Mouse (Mus musculus) midbrain, embryonic 16.5 days (tissue): Measurements from ENCODE around the gene Olfr155. TPM values are rescaled to one million over a fixed set of nuclear protein-coding genes. Genes with fewer than 3 reads are reported as not detected.
A peak's percentile ranks its signal among the peaks of the same experiment; 100 is the strongest.

Experiments
- ATAC-seq: fragments of 200-750 bp; cut with Nextera tagmentation; 2 replicates; pipeline ENCODE4 v1.8.0; 2017; ENCODE audit warnings: moderate TSS enrichment
- H3K27ac ChIP-seq: fragments of 300-500 bp; sonication (generic); 2 replicates; pipeline ENCODE4 v1.5.1; 2014; ENCODE audit warnings: mild to moderate bottlenecking, low read length, mixed read lengths
- H3K27me3 ChIP-seq: fragments of 300-500 bp; sonication (generic); 2 replicates; pipeline ENCODE4 v1.6.1; 2014; ENCODE audit warnings: low read depth, low read length, mixed read lengths; ENCODE audit not compliant: control insufficient read depth, insufficient read depth
- H3K36me3 ChIP-seq: fragments of 300-500 bp; sonication (generic); 2 replicates; pipeline ENCODE4 v1.6.1; 2014; ENCODE audit warnings: mild to moderate bottlenecking, low read length, moderate library complexity, mixed read lengths; ENCODE audit not compliant: control insufficient read depth, insufficient read depth
- H3K4me1 ChIP-seq: fragments of 300-500 bp; sonication (generic); 2 replicates; pipeline ENCODE4 v1.6.1; 2014; ENCODE audit warnings: mild to moderate bottlenecking, low read length, mixed read lengths; ENCODE audit not compliant: control insufficient read depth, insufficient read depth
- H3K4me2 ChIP-seq: fragments of 300-500 bp; sonication (generic); 2 replicates; pipeline ENCODE4 v1.6.1; 2014; ENCODE audit warnings: mild to moderate bottlenecking, low read length, mixed read lengths
- H3K4me3 ChIP-seq: fragments of 300-500 bp; sonication (generic); 2 replicates; pipeline ENCODE4 v1.5.1; 2014; ENCODE audit warnings: low read depth, mild to moderate bottlenecking, low read length, moderate library complexity, mixed read lengths
- H3K9ac ChIP-seq: fragments of 300-500 bp; sonication (generic); 2 replicates; pipeline ENCODE4 v1.6.1; 2014; ENCODE audit warnings: low read depth, low read length, mixed read lengths
- H3K9me3 ChIP-seq: fragments of 300-500 bp; sonication (generic); replicated peaks from 2 replicates; pipeline ENCODE4 v1.6.1; 2014; ENCODE audit warnings: mild to moderate bottlenecking, low read length, mixed read lengths; ENCODE audit not compliant: control insufficient read depth, poor library complexity, severe bottlenecking
- WGBS: fragments of 180-500 bp; shearing (Covaris S2); extraction: QIAGEN DNeasy Blood & Tissue Kit; methylation state at CpG from one replicate; pipeline ENCODE4 v1.1.7; 2014; 5-methylcytosine and 5-hydroxymethylcytosine counted together
- polyA plus RNA-seq: library from polyadenylated mRNA; unstranded; fragments of >200 nt; fragmentation: Nextera tagmentation; extraction: Ambion mirVana; gene quantifications from 2 replicates; pipeline ENCODE4 v1.2.1, GENCODE M21; 2015

The Olfr155 gene
- polyA plus RNA-seq, 1 experiment from 2014 or later, result not detected

DNA sequence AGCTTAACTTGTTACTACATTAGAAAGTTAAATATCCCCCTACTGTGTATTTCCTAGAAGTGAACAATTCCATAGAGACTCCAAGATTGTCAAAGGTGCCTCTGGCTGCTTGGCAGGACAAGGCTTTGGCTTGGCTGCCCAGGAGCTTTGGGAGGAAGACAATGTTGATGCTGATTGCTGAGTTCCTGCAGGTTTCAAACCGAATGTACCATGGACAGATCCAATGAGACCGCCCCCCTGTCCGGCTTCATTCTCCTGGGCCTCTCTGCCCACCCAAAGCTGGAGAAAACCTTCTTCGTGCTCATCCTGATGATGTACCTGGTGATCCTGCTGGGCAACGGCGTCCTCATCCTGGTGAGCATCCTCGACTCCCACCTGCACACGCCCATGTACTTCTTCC, 2.7 kb downstream of the Olfr155 start:
- Histone ChIP-seq H3K4me3 (no peak overlapping the region), H3K27ac (no peak overlapping the region), H3K9ac (no peak overlapping the region), H3K27me3 (no peaks in the 10 kb centered on the region), H3K9me3 (no peaks in the 10 kb centered on the region), H3K36me3 (no peaks in the 10 kb centered on the region), H3K4me1 (no peaks in the 10 kb centered on the region), H3K4me2 (no peak overlapping the region)
- 79% methylated on average over 8 of the region's 8 CpGs for WGBS
- no peak for ATAC-seq

DNA sequence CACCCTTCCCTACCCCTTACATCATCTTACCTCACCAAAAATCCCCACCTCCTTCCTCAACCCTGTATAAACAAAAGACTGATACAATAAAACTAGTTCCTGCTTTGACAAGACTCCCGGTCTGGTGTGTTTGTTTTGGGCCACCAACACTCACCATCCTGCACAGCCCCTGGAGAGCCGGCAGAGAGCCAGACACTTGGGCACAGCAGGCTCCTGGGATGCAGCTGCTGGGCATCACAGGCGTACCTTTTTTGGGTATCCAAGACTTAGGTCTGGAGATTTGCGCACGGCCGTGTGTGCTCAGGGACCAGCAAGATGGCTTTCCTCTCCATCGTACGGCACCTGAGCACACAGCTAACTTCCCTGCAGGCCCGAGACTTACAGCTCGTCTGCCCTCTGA, 8.5 kb downstream of the Olfr155 start:
- H3K4me3 ChIP-seq, result no peak overlapping the region
- H3K27ac ChIP-seq, result no peak overlapping the region
- no peaks in the 10 kb centered on the region for H3K27me3 ChIP-seq
- no peaks in the 10 kb centered on the region for H3K9me3 ChIP-seq
- WGBS, result 84% methylated on average over 10 of the region's 10 CpGs
- H3K4me2 ChIP-seq, result no peak overlapping the region
- H3K4me1 ChIP-seq, result no peaks in the 10 kb centered on the region
- H3K9ac ChIP-seq, result no peak overlapping the region
- H3K36me3 ChIP-seq, result no peaks in the 10 kb centered on the region
- ATAC-seq, result no peak

DNA sequence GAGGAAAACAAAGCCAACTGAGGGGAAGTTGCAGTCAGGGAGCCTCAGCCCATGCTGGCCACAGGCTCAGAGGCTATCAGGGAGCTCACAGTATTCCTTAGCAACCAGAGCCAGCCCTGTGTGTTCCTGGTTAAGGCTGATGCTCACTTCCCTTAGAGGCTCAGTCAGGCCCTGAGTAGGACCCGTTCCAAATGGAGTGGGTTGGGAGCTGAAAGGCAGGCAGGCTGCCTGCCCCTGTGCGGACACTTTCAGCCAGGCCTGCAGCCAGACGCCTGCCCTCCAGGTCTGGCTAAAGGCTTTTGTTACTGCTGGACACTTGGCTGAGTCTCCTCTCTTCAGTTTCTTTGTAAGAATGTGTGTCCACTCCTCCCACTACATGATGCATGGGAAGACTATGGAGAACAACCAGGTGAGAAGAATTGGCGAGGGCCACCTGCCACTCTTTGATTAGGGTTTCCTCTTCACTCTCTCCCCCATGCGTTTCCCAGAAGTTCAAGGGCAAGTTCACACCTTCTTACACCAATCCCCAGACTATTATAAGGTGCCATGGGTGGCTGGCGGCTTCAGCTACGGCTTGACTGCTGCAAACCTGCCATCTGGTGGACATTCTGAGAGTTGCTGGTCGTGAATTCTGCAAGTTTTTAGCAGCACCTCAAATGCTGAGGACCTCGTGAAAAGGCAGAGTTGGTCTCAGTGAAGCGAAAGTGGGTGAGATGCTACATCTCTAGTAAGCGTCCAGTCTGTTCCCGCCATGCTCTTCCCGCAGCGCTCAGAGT, 9.6 kb downstream of the Olfr155 start:
- H3K36me3 ChIP-seq, result no peaks in the 10 kb centered on the region
- no peaks in the 10 kb centered on the region for H3K27me3 ChIP-seq
- H3K4me3 ChIP-seq, result no peak overlapping the region
- H3K4me2 ChIP-seq, result no peak overlapping the region
- no peak overlapping the region for H3K9ac ChIP-seq
- H3K4me1 ChIP-seq, result no peaks in the 10 kb centered on the region
- H3K27ac ChIP-seq, result no peak overlapping the region
- no peaks in the 10 kb centered on the region for H3K9me3 ChIP-seq
- ATAC-seq, result 0 out of 2 replicates have a peak, but pooled peaks have one; percentile 67
- WGBS, result 13% methylated on average over 14 of the region's 14 CpGs

DNA sequence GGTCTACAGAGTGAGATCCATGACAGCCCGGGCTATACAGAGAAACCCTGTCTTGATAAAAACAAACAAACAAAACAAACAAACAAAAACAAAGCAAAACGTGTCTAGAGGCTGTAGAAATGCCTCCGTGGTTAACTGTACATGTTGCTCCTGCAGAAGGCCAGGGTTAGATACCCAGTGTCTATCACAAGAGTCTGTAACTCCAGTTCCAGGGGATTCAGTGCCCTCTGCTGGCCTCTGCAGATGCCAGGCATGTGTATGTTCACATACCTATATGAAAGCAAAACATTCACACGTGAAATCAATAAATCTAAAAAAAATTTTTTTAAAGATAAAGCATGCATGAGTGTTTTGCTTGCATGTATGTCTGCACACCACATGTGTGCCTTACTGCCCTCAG, 11.9 kb downstream of the Olfr155 start:
- no peak for ATAC-seq
- H3K36me3 ChIP-seq, result no peaks in the 10 kb centered on the region
- no peak overlapping the region for H3K27ac ChIP-seq
- H3K4me1 ChIP-seq, result no peaks in the 10 kb centered on the region
- no peaks in the 10 kb centered on the region for H3K9me3 ChIP-seq
- no peak overlapping the region for H3K4me3 ChIP-seq
- no peaks in the 10 kb centered on the region for H3K27me3 ChIP-seq
- no peak overlapping the region for H3K4me2 ChIP-seq
- 63% methylated on average over 4 of the region's 4 CpGs for WGBS
- no peak overlapping the region for H3K9ac ChIP-seq

DNA sequence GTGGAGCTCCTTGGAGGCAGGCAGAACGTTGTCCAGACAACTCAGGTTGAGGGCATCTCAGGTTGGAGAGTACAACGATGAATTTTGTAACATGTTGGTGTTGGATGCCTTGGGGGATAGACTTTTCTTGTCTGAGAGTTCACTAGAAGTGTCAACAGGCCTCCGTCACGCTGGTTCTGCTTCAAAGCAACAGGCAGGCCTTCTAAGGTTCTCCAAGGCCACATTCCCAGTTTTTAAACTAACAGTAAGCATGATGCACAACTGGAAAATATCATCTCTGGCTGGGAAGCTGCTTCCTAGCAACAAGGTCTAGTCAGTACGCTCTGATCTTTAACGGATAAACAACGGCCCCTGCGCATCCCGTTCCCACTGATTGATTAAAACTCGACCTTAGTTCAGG, 18.5 kb downstream of the Olfr155 start:
- WGBS, result 91% methylated on average over 10 of the region's 10 CpGs
- Histone ChIP-seq H3K27ac (no peak overlapping the region), H3K4me2 (no peak overlapping the region), H3K27me3 (no peaks in the 10 kb centered on the region), H3K4me3 (no peak overlapping the region), H3K9ac (no peak overlapping the region), H3K9me3 (0 out of 2 replicates have a peak, but pooled peaks cover 5% of the 10 kb centered on the region), H3K4me1 (0 out of 2 replicates have a peak, but pooled peaks cover 2% of the 10 kb centered on the region), H3K36me3 (no peaks in the 10 kb centered on the region)
- ATAC-seq, result no peak

DNA sequence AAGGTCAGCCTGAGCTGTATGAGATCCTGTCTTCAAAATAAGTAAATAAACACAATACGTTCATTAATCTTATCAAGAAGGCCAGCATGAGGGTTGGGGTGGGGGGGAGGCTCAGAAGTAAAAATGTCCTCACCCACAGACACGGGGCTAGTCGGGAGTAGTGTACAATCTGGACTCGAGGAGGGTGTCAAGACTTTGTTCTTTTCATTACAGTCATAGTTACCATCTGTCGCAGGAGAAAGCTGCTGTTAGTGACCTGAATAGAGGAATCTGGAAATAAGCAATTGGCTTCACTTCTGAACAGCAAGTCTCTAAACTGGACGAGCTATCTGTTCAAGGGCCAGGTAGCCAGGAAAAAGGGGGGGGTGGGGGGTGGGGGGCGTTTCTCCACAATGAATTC, 23.1 kb downstream of the Olfr155 start:
- Histone ChIP-seq H3K9ac (no peak overlapping the region; the same call in 1 of the 2 replicates), H3K4me1 (peaks cover 20% of the 10 kb centered on the region), H3K9me3 (no peaks in the 10 kb centered on the region), H3K27ac (no peak overlapping the region), H3K4me2 (peak overlapping the region; percentile 92), H3K36me3 (no peaks in the 10 kb centered on the region), H3K4me3 (peak overlapping the region; percentile 91), H3K27me3 (no peaks in the 10 kb centered on the region)
- WGBS, result 32% methylated on average over 7 of the region's 7 CpGs
- no peak for ATAC-seq

DNA sequence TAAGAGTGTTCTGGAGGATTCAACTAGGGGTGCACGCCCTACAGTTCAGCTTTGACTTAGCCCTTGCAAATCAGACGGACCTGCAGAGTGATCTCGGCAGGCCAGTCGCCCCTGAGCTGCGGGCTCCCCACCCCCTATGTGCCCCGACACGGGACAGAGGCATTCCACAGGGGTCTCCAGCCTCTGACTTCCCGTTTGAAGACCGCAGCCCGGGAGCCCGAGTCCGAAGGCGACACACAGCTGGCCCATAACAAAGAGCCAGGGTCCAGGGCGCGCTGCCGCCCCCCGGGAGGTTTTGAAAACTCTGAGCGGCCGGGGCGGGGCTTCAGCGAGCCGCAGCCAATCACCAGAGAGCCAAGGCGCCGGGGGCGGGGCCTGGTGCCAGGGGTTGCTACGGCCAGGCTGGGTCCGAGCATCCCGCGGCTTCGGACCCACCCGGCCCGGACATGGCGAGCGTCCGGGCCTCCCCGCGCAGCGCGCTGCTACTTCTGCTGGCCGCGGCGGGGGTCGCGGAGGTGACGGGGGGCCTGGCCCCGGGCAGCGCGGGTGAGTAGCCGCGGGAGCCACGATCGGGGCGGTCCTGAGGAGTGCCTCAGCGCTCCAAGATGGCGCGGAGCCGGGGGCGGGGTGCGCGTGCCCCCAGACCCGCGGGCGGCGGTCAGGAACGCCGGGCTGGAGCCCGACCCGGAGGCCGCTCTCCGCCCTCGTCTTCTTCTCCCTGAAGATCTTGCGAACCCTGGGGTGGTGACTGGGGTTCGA, 24.0 kb downstream of the Olfr155 start, which contains the start of gene Reck:
TSS of gene Reck (plus strand) at position 371 of the 759 bp plus-strand sequence.
- H3K27ac ChIP-seq, result peak within 1 kb of the TSS; percentile 60
- peak; percentile 95 for ATAC-seq

DNA sequence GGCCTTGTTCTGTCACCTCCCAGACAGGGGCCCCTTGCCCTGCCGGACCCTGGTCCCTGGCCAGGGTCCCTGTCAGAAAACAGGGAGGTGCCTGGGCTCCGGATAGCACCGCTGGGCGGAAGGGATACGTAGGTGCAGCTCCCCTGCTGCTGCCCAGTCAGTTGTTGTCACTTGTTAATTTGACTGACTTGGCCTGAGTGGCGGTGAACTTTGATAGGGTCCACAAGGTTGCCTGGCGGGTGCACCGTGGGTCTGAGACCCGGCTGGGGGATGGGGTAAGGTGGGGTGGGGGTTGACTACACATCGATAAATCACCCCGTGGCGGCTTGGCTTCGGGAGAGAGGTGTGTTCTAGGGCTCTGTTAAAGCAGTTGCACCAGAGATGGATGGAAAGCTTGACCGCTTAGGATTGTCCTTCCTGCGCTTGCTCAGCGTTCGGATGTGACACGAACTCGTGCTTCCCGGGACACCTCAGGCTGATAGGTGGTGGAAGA, 24.6 kb downstream of the Olfr155 start:
- H3K4me2 ChIP-seq, result peak overlapping the region; percentile 92
- no peaks in the 10 kb centered on the region for H3K36me3 ChIP-seq
- no peaks in the 10 kb centered on the region for H3K9me3 ChIP-seq
- H3K27ac ChIP-seq, result peak overlapping the region; percentile 60
- H3K4me1 ChIP-seq, result peaks cover 20% of the 10 kb centered on the region
- ATAC-seq, result peak; percentile 69
- H3K4me3 ChIP-seq, result peak overlapping the region; percentile 91
- whole genome bisulfite sequencing, result under 1% methylated on average over 20 of the region's 20 CpGs
- no peaks in the 10 kb centered on the region for H3K27me3 ChIP-seq
- H3K9ac ChIP-seq, result peak overlapping the region; percentile 81

More for the DNA sequence above, 24.0 kb downstream of the Olfr155 start, which contains the start of gene Reck:
- peak within 1 kb of the TSS; percentile 91 for H3K4me3 ChIP-seq
- peak within 1 kb of the TSS; percentile 92 for H3K4me2 ChIP-seq
- H3K27me3 ChIP-seq, result no peaks in the 10 kb centered on the region
- WGBS, result under 1% methylated on average over 51 of the region's 73 CpGs
- H3K9me3 ChIP-seq, result no peaks in the 10 kb centered on the region
- H3K9ac ChIP-seq, result peak within 1 kb of the TSS; percentile 81
- no peaks in the 10 kb centered on the region for H3K36me3 ChIP-seq
- peaks cover 20% of the 10 kb centered on the region for H3K4me1 ChIP-seq

DNA sequence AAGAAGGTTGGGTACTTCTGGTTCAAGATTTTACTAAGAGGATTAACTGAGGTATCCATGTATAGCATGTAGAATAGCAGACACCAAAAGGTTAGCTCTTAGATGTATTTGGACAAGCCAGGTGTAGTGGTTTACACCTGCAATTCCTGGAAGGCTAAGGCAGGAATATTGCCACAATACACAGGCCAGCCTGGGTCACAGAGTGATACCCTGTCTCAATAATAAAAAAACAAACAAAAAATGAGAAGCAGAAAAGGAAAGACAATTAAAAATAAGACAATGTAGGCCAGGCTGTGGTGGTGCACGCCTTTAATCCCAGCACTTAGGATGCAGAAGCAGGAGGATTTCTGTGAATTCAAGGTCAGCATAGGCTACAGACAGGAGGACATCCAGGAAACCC, 25.9 kb downstream of the Olfr155 start:
- WGBS, result 97% methylated on average over 1 of the region's 1 CpGs
- H3K9ac ChIP-seq, result no peak overlapping the region
- H3K27ac ChIP-seq, result no peak overlapping the region
- peaks cover 20% of the 10 kb centered on the region for H3K4me1 ChIP-seq
- H3K36me3 ChIP-seq, result no peaks in the 10 kb centered on the region
- no peaks in the 10 kb centered on the region for H3K9me3 ChIP-seq
- H3K27me3 ChIP-seq, result no peaks in the 10 kb centered on the region
- H3K4me3 ChIP-seq, result no peak overlapping the region
- no peak for ATAC-seq
- no peak overlapping the region for H3K4me2 ChIP-seq
